Mouse (Mus musculus) fibroblast of lung, adult 2 months (primary cell): ENCODE data around the gene Isl2.

Experiments used
- DNase-seq: peaks from one replicate; pipeline ENCODE4 v3.0.0-alpha.2; 2011; ENCODE audit warnings: low read depth

The Isl2 gene

GRCm38 (mm10) chr9:55546176-55547010 is 7.9 kb downstream of the Isl2 start:
- DNase-seq = no peak

GRCm38 (mm10) chr9:55548871-55549270 is 10.4 kb downstream of the Isl2 start:
- no peak for DNase-seq

GRCm38 (mm10) chr9:55549302-55549890 is 10.9 kb downstream of the Isl2 start:
- DNase-seq = no peak

GRCm38 (mm10) chr9:55554986-55555385 is 16.5 kb downstream of the Isl2 start:
- no peak for DNase-seq

GRCm38 (mm10) chr9:55560960-55561359 is 22.5 kb downstream of the Isl2 start:
- DNase-seq = peak; percentile 37

GRCm38 (mm10) chr9:55568466-55569159 is 30.1 kb downstream of the Isl2 start:
- no peak for DNase-seq

GRCm38 (mm10) chr9:55571071-55571470 is 32.6 kb downstream of the Isl2 start:
- DNase-seq = no peak

GRCm38 (mm10) chr9:55576571-55576970 is 38.1 kb downstream of the Isl2 start:
- no peak for DNase-seq

GRCm38 (mm10) chr9:55581414-55581813 is 42.9 kb downstream of the Isl2 start:
- DNase-seq = no peak

- no peak for DNase-seq
Measured at GRCm38 (mm10) chr9:55586141-55586540, 47.7 kb downstream of the Isl2 start.
